Mouse (Mus musculus): ENCODE results near the gene Zfp768. TPM values are rescaled to one million over a fixed set of nuclear protein-coding genes. Genes with fewer than 3 reads are reported as not detected.
A peak's percentile ranks its signal among the peaks of the same experiment; 100 is the strongest.
"Not testable (repeated sequence)": the region's sequence is repeated elsewhere in the genome, so short reads cannot be mapped to it uniquely, and the experiment has no call there.

The Zfp768 gene
- 9.1 and 11.1 TPM in 2 replicates for total RNA-seq (2017)

- ATAC-seq (replicated peaks in 1 of 2; ENCODE audit: insufficient read depth in 1 of 2, low FRiP score in 2 of 2, low TSS enrichment in 1 of 2, low read depth in 1 of 2, poor library complexity in 2 of 2, severe bottlenecking in 2 of 2) = peak; percentile 82 to 87
These were observed at the start of gene Zfp768 for GRCm38 (mm10) chr7:127345512-127346325. Zfp768 (minus strand) TSS chr7:127345589.

- ATAC-seq (replicated peaks in 1 of 2; ENCODE audit: insufficient read depth in 1 of 2, low FRiP score in 2 of 2, low TSS enrichment in 1 of 2, low read depth in 1 of 2, poor library complexity in 2 of 2, severe bottlenecking in 2 of 2) = no peak
These were observed 48.5 kb upstream of the Zfp768 start for GRCm38 (mm10) chr7:127393944-127394333.

GRCm38 (mm10) chr7:127393157-127393943 lies 48.0 kb upstream of the Zfp768 start, which contains the start of gene E430018J23Rik:
E430018J23Rik (minus strand) TSS chr7:127393629.
- ATAC-seq (replicated peaks in 1 of 2; ENCODE audit: insufficient read depth in 1 of 2, low FRiP score in 2 of 2, low TSS enrichment in 1 of 2, low read depth in 1 of 2, poor library complexity in 2 of 2, severe bottlenecking in 2 of 2) = peak; percentile 97 to 98

GRCm38 (mm10) chr7:127392251-127392824 lies 46.9 kb upstream of the Zfp768 start:
- no peak for ATAC-seq (replicated peaks in 1 of 2; ENCODE audit: insufficient read depth in 1 of 2, low FRiP score in 2 of 2, low TSS enrichment in 1 of 2, low read depth in 1 of 2, poor library complexity in 2 of 2, severe bottlenecking in 2 of 2)

GRCm38 (mm10) chr7:127391538-127391937 lies 46.1 kb upstream of the Zfp768 start:
- ATAC-seq (replicated peaks in 1 of 2; ENCODE audit: insufficient read depth in 1 of 2, low FRiP score in 2 of 2, low TSS enrichment in 1 of 2, low read depth in 1 of 2, poor library complexity in 2 of 2, severe bottlenecking in 2 of 2) = no peak

GRCm38 (mm10) chr7:127390306-127390705 lies 44.9 kb upstream of the Zfp768 start:
- no peak for ATAC-seq (replicated peaks in 1 of 2; ENCODE audit: insufficient read depth in 1 of 2, low FRiP score in 2 of 2, low TSS enrichment in 1 of 2, low read depth in 1 of 2, poor library complexity in 2 of 2, severe bottlenecking in 2 of 2)

GRCm38 (mm10) chr7:127388201-127388600 lies 42.8 kb upstream of the Zfp768 start:
- ATAC-seq (replicated peaks in 1 of 2; ENCODE audit: insufficient read depth in 1 of 2, low FRiP score in 2 of 2, low TSS enrichment in 1 of 2, low read depth in 1 of 2, poor library complexity in 2 of 2, severe bottlenecking in 2 of 2) = not testable (repeated sequence)

GRCm38 (mm10) chr7:127386641-127387392 lies 41.4 kb upstream of the Zfp768 start, which contains the start of gene 9130019O22Rik:
9130019O22Rik (minus strand) TSS chr7:127387166.
- peak; percentile 89 to 91 for ATAC-seq (replicated peaks in 1 of 2; ENCODE audit: insufficient read depth in 1 of 2, low FRiP score in 2 of 2, low TSS enrichment in 1 of 2, low read depth in 1 of 2, poor library complexity in 2 of 2, severe bottlenecking in 2 of 2)

GRCm38 (mm10) chr7:127385560-127385959 lies 40.2 kb upstream of the Zfp768 start:
- ATAC-seq (replicated peaks in 1 of 2; ENCODE audit: insufficient read depth in 1 of 2, low FRiP score in 2 of 2, low TSS enrichment in 1 of 2, low read depth in 1 of 2, poor library complexity in 2 of 2, severe bottlenecking in 2 of 2) = not testable (repeated sequence)

GRCm38 (mm10) chr7:127378310-127378921 lies 33.0 kb upstream of the Zfp768 start:
- no peak for ATAC-seq (replicated peaks in 1 of 2; ENCODE audit: insufficient read depth in 1 of 2, low FRiP score in 2 of 2, low TSS enrichment in 1 of 2, low read depth in 1 of 2, poor library complexity in 2 of 2, severe bottlenecking in 2 of 2)

GRCm38 (mm10) chr7:127375271-127376245 lies 30.2 kb upstream of the Zfp768 start, which contains the start of gene Zfp747:
Zfp747 (minus strand) TSS chr7:127376050.
- ATAC-seq (replicated peaks in 1 of 2; ENCODE audit: insufficient read depth in 1 of 2, low FRiP score in 2 of 2, low TSS enrichment in 1 of 2, low read depth in 1 of 2, poor library complexity in 2 of 2, severe bottlenecking in 2 of 2) = peak; percentile 95 to 96

- not testable (repeated sequence) for ATAC-seq (replicated peaks in 1 of 2; ENCODE audit: insufficient read depth in 1 of 2, low FRiP score in 2 of 2, low TSS enrichment in 1 of 2, low read depth in 1 of 2, poor library complexity in 2 of 2, severe bottlenecking in 2 of 2)
These were observed 26.5 kb upstream of the Zfp768 start for GRCm38 (mm10) chr7:127371870-127372269.

- no peak for ATAC-seq (replicated peaks in 1 of 2; ENCODE audit: insufficient read depth in 1 of 2, low FRiP score in 2 of 2, low TSS enrichment in 1 of 2, low read depth in 1 of 2, poor library complexity in 2 of 2, severe bottlenecking in 2 of 2)
These were observed 25.8 kb upstream of the Zfp768 start for GRCm38 (mm10) chr7:127371213-127371612.

- ATAC-seq (replicated peaks in 1 of 2; ENCODE audit: insufficient read depth in 1 of 2, low FRiP score in 2 of 2, low TSS enrichment in 1 of 2, low read depth in 1 of 2, poor library complexity in 2 of 2, severe bottlenecking in 2 of 2) = no peak
These were observed 20.9 kb upstream of the Zfp768 start for GRCm38 (mm10) chr7:127366249-127366648.

GRCm38 (mm10) chr7:127364166-127364565 lies 18.8 kb upstream of the Zfp768 start:
- no peak for ATAC-seq (replicated peaks in 1 of 2; ENCODE audit: insufficient read depth in 1 of 2, low FRiP score in 2 of 2, low TSS enrichment in 1 of 2, low read depth in 1 of 2, poor library complexity in 2 of 2, severe bottlenecking in 2 of 2)

- ATAC-seq (replicated peaks in 1 of 2; ENCODE audit: insufficient read depth in 1 of 2, low FRiP score in 2 of 2, low TSS enrichment in 1 of 2, low read depth in 1 of 2, poor library complexity in 2 of 2, severe bottlenecking in 2 of 2) = peak in 1 of 2 experiments; percentile 48; a peak in 2 of 4 replicates
These were observed 18.1 kb upstream of the Zfp768 start for GRCm38 (mm10) chr7:127363475-127363921.
